Mouse (Mus musculus) spleen, embryonic (tissue): ENCODE results near the gene Slc26a8.
"Not testable (repeated sequence)": the region's sequence is repeated elsewhere in the genome, so short reads cannot be mapped to it uniquely, and the experiment has no call there.

Experiments
- CTCF ChIA-PET: fragments of 350-600 bp; sonication (Branson Sonifier 250); formaldehyde crosslinking; loops from one replicate; lab custom pipeline; 2022; lab: Charles Lee

The Slc26a8 gene

DNA sequence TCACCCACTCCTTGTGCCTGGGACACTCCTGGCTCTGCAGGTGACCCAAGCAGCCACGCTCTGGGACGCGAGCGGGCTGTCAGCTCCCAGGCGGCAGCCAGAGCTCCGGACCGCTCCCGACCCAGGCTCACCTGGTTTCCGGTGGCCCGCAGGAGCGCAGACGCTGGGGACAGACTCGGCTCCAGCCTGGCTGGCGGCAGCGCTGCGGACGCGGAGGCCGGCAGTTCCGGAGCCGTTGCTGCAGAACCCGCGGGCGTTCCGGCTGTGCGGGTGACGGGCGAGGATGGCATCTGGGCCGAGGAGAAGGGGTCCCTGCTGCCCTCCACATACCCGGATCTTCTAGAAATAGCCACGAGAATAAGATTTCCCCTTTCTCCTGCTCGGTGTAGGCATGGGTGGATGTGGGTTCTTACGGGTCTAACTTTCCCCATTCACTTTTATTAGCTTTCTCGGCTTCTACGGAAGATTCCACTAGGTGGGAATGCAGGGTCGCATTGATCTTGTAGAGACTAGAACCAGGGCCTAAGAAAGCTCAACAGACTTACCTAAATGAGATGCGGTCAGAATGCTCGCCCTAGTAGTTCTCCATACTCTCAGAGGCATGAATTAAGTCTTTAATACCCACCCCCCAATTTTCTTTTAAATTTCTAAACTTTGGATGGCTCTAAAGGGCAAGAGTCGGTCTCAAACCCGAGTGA is at the start of gene Slc26a8:
Gene Slc26a8, minus strand, starts transcription at position 648 of the 698 bp plus-strand sequence.
- CTCF ChIA-PET, result no interaction called here

DNA sequence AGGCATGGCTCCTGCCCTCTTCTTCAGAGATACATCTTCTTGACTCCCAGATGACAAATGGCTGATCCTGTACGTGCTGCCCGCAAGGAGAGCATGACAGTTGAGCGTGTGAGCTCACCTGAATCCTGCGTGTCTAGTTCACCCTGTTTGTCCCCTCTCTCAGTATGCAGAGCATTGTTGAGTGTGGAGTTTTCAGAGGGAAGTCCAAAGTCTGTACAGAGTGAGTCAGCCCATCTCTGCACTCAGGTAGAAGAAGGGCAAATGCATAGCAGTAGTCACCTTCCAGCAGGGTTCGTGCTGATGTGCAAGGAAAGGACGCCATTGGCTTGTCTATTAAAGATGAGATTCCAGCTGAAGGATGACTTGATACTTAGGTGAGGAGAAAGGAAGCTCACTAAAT is 49.2 kb upstream of the Slc26a8 start:
- CTCF ChIA-PET, result interaction anchor here (0.6 kb wide), 1 partner anchor 932 kb away, joined by 3 read pairs; no protein-coding TSS in a partner anchor

GRCm38 (mm10) chr17:28737973-28738372 is 47.9 kb upstream of the Slc26a8 start:
- CTCF ChIA-PET, result interaction anchor here (0.7 kb wide), 1 partner anchor 47 kb away, joined by 8 read pairs; no protein-coding TSS in a partner anchor

DNA sequence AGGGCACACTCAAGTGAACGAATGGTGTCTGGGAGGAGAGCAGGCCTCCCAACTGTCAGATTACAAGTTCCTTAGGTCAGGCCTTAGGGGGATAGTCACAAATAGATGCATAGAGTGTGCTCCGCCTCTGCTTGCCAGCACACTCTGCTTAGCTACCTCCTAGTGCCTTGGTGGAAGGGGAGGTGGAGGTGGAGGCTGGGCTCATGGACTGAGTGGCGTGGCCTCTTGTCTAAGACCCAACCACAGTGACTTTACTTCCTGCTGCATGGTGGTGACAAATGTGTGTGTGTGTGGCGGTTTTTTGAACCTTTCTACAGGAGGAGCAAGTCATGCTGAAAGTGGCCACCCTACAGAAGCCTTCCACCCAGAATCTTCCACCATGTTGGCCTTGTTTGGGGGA is 46.5 kb upstream of the Slc26a8 start:
- CTCF ChIA-PET, result no interaction called here

DNA sequence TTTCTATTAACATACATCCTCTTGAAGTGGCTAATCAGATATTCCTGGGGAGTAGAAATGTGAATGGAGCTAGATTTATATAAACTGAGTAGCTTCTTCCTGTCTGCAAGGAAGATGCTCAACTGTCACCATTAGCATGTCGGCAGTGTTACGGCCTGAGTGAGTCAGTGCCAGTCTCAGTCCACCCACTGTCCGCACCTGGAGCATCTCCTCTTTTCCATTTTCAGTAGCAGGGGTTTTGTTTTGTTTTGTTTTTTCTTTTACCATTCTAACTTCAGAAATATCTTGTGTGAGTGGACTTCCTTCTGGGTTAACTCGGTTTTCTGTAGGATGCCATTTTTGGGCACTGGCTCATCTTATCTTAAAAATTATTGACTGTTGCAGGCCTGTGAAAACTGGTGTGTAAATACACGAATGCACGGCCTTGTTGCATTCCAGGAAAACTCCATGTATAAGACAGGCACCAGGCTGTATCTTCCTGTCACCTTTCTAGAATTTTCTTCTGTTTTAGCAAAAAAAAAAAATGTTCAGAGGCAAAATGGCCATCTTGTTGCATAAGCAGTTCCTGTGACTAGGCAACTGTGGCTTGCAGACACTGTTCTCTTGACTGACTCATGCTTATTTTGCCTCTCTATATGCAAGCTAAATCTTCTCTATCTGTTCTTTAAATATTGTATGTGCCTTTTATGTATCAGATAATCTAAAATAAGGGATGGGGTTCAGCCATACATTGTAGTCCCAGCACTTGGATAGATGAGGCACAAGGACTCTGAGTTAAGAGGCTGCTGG is 45.5 kb upstream of the Slc26a8 start:
- CTCF ChIA-PET, result interaction anchor here (1.0 kb wide), 1 partner anchor 43 kb away, joined by 3 read pairs; no protein-coding TSS in a partner anchor

DNA sequence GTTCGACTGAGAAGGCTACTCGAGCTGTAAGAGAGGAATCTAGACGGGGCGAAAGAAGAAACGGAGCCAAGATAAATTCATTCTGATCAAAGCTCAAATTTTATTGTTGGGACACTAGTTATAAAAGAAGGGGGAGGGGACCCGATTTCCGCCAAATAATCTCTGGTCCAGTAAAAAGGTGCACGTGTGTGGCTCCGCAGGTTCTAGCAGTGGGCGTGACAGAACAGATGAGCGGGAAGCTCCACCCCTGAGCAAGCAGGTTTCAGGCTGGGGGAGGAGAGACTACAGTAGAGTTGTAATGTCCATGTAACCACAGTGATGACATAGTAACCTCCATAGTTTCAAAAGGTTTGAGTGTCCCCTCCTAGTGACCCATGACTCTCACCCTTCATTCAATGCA is 37.5 kb upstream of the Slc26a8 start:
- CTCF ChIA-PET, result not testable (repeated sequence)

DNA sequence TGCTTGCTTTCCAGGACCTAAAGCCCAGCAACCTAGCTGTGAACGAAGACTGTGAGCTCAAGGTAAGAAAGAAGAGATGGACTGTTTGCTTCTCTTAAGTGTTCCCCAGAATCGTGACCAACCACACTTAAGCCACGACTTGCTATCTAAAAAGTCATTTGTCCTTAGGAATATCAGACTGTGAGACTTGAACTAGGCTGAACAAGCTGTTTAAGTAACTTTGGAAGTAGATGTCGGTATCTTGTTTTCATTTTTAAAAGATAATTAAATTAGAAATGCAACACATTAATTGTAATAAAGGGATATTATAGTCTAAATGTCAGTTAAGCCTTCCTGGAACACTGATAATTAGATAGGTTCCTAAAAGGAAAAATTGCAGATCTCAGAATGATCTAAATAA is 35.8 kb upstream of the Slc26a8 start, which contains the start of gene AC170998.1:
Gene AC170998.1, plus strand, starts transcription at position 301 of the 400 bp plus-strand sequence.
- CTCF ChIA-PET, result no interaction called here

- CTCF ChIA-PET, result no interaction called here
Measured at GRCm38 (mm10) chr17:28717535-28717934, 27.5 kb upstream of the Slc26a8 start.

GRCm38 (mm10) chr17:28715832-28716548 is 26.0 kb upstream of the Slc26a8 start:
- CTCF ChIA-PET, result no interaction called here

- CTCF ChIA-PET, result no interaction called here
Measured at GRCm38 (mm10) chr17:28714006-28714405, 24.0 kb upstream of the Slc26a8 start.

GRCm38 (mm10) chr17:28712305-28712704 is 22.3 kb upstream of the Slc26a8 start:
- CTCF ChIA-PET, result no interaction called here

DNA sequence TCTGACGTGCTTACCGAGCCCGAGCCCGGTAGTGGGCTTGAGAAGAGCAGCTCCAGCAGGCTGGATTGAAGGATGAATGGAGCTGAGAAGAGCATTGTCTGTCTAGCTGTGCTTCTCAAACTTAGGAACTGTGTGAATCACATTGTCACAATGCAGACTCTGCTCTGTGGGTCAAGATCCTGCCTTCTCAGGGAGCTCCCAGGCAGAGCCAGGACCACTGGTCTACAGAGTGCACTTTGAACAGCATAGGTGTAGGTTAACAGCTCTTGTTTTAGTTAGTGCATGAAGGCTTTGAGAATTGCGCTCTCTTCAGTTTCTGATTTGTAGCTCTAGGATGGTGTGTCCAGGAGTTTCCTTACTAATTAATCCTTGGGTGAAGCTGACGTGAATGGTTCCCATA is 21.2 kb upstream of the Slc26a8 start:
- CTCF ChIA-PET, result no interaction called here

DNA sequence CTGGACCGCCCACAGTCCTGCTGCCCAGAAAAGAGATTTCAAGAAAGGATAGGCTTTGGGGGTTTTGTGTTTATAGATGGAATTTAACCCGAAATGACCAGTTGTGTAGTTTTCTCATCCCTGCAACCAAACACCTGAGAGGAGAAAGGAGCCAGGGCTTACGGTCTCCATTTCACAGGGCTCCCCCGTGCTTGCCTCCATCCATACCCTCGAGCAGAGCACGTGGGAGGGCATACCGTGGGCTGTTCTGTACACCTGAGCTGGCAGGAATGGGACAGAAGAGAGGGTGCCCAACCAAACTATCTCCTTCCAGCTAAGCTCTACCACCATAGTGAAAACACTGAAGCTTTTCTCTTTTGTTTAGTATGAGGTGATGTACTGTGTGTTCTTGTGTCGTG is 20.3 kb upstream of the Slc26a8 start:
- CTCF ChIA-PET, result no interaction called here

DNA sequence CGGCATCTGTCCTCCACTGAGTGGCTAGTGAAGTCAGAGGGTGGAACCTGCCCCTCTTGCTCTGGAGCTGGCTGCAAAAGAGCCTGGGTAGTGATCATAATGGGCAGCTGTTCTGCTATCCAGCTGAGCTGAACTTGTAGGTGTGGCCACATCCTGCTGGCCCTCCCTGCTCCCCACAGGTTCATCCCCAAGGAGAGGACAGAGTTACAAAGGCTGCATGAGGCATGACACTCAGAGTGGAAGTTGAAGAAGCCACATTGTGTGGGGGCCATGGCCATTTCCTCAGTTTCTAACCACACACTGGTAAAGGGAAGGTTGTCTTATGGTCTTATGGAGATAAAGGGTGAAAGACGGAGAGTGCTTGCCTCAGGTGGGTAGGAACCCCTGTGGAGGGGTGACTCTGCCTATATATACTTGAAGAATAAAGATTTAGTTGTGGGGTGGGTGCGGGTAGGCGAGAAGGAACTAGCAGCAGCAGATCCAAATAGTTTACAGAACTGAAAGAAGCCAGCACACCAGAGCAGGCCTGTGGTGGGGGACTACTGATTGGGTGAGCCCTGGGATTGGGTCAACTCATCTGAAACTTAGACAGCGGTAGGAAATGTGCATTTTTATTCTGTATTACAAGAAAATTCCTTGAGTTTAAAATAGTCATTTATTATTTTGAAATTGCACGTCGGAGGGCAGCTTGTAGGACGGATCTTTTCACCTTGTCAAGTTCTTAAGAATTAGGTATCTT is 19.7 kb upstream of the Slc26a8 start:
- CTCF ChIA-PET, result no interaction called here

DNA sequence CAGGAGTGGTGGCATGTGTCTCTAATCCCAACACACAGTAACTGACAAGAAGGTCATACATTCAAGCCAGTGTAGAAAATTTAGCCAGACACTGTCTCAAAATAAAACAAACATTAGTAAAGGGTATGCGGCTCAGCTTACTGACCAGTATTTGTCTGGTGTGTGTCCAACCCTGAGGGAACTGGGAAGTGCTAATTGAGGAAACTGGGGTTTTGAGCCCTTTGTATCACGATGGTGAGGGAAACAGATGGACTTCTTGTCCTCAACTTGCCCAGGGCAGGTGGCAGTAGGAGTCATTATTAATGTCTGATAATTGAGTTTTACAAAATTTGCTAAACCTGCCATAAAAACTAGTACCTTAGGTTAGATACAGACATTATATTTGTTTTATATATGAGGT is 19.0 kb upstream of the Slc26a8 start:
- CTCF ChIA-PET, result no interaction called here

GRCm38 (mm10) chr17:28707816-28708215 is 17.8 kb upstream of the Slc26a8 start:
- CTCF ChIA-PET, result interaction anchor here (0.5 kb wide), 1 partner anchor 1062 kb away, joined by 4 read pairs; no protein-coding TSS in a partner anchor

- CTCF ChIA-PET, result interaction anchor here (0.5 kb wide), 1 partner anchor 1062 kb away, joined by 4 read pairs; no protein-coding TSS in a partner anchor
Measured at GRCm38 (mm10) chr17:28707136-28707627, 17.1 kb upstream of the Slc26a8 start.

DNA sequence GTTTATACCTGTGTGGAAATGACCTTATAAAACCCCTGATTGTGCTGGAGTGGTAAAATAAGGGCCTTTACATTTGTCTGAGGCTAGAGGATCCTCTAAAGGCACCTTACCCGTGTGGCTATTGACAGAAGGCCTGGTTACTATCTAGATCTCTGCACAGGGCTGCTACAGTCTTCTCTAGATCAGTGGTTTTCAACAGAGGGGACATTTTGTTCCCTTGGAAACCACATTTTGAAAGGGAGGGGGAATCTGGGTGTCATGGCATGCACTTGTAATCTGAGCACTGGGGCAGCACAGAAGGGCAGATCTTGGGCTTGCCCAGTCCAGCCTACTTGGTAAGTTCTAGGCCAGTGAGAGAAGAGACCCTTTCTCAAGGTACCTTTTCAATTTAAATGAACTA is 16.7 kb upstream of the Slc26a8 start:
- CTCF ChIA-PET, result no interaction called here

- CTCF ChIA-PET, result interaction anchor here (0.6 to 1.1 kb wide), 2 partner anchors 10 to 619 kb away, joined by 3 to 5 read pairs; no protein-coding TSS in a partner anchor
Measured at GRCm38 (mm10) chr17:28702646-28703045, 12.6 kb upstream of the Slc26a8 start.

DNA sequence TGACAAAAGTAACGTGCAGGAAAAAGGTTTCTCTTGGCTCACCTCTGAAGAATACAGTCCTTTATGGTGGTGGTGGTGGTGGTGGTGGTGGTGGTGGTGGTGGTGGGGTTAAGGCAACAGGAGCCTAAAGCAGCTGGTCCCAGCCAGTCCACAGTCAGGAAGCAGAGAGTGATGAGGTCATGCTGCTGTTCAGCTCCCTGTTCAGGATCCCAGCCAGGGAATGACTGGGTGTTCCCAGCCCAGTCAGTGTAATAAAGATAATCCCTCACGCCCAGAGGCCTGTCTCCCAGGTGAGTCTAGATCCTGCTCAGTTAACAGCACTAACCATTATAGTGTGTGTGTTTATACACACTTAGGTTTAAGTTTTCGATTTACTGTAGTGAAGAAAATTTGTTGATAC is 11.7 kb upstream of the Slc26a8 start:
- CTCF ChIA-PET, result no interaction called here

GRCm38 (mm10) chr17:28701171-28701570 is 11.1 kb upstream of the Slc26a8 start:
- CTCF ChIA-PET, result no interaction called here
